Mouse (Mus musculus) layer of hippocampus, postnatal 36 days (tissue): ENCODE results near the gene Polr2m. TPM values are rescaled to one million over a fixed set of nuclear protein-coding genes. Genes with fewer than 3 reads are reported as not detected.
A peak's percentile ranks its signal among the peaks of the same experiment; 100 is the strongest.

Experiments
- DNase-seq, 2 experiments: peaks; one replicate each; pipeline ENCODE4 v3.0.0; 2022
- total RNA-seq, 2 experiments: library from RNA; stranded (reverse); gene quantifications; 2 replicates each; pipeline ENCODE4 v1.2.3; 2021

Gene Polr2m
- total RNA-seq, 2 experiments from 2014 or later: 154 to 185 TPM

- DNase-seq: no peak
Observed at GRCm38 (mm10) chr9:71467434-71467833, 18.3 kb downstream of the Polr2m start.

GRCm38 (mm10) chr9:71466111-71466510, 19.6 kb downstream of the Polr2m start:
- DNase-seq: no peak

GRCm38 (mm10) chr9:71463072-71463667, 22.6 kb downstream of the Polr2m start:
- DNase-seq: no peak

DNA sequence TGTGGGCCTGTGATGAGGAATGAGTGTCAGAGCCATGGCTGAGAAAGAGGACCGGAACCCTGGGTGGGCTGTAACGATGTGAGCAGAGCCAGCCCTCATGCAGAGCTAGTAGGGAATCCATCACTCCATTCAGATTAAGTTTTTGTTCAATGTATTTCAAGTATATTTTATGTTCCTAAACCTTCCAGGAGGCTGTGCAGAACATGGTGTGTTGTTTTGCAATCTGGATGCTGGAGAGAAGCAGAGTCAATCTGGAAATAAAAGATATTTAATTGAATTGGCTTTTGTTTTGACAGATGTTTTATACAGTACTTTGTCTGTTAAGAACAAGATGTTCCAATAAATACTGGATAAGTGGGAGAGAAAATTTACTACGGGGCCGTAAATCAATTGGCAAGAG, 29.0 kb downstream of the Polr2m start:
- DNase-seq: no peak

- no peak for DNase-seq
Observed at GRCm38 (mm10) chr9:71453917-71454316, 31.8 kb downstream of the Polr2m start.

DNA sequence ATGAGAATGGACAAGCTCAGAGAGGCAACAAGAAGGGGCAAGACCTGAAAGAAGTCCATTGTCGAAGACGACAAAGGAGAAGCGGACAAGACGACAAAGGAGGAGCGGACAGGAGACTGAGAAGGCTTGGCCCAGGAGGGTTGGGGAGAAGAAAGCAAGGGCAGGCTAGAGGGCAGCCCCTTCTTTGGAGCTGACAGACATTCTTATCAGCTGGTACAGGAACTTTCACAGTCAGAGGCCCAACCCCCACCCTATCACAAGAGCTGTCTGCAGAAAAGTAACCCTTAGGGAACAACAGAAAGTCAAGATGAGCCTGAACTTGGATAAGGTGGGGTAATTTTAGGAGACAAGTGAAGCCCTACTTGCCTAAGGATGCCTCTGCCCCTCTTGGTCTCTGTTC, 32.4 kb downstream of the Polr2m start:
- DNase-seq: no peak

DNA sequence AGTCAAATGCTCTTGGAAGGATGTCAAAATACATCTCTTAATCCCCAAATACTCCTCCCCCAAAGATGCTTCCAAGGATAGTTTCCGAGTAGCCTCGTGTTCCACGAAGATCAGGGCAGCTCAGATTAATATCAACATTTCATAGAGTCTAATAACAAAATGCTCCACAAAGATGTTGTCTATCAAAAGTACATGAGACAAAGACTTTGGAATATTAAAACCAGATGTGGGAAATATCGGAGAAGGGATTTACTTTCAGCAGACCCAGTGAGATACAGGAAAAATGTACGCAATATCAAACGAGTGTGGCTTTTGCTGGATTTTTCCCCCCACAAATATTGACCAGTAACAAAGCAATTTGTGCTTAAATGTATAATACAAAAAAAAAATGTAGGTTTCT, 35.1 kb downstream of the Polr2m start:
- DNase-seq: no peak

- DNase-seq: peak; percentile 50 to 67
Observed at GRCm38 (mm10) chr9:71447573-71447972, 38.2 kb downstream of the Polr2m start.

GRCm38 (mm10) chr9:71445308-71445707, 40.4 kb downstream of the Polr2m start:
- DNase-seq: no peak

GRCm38 (mm10) chr9:71438146-71438545, 47.6 kb downstream of the Polr2m start:
- DNase-seq: no peak

Other genes with a start within 250 kb of the Polr2m start
- gene Myzap, start 106.4 kb upstream of the Polr2m start, total RNA-seq: 1 to 10 TPM in 1 of 2 experiments, under 1 TPM in 1; 0.67 to 2.1 TPM